Comparison of ENCODE assay signal across 27 mouse cellular contexts in the genomic region with DNA sequence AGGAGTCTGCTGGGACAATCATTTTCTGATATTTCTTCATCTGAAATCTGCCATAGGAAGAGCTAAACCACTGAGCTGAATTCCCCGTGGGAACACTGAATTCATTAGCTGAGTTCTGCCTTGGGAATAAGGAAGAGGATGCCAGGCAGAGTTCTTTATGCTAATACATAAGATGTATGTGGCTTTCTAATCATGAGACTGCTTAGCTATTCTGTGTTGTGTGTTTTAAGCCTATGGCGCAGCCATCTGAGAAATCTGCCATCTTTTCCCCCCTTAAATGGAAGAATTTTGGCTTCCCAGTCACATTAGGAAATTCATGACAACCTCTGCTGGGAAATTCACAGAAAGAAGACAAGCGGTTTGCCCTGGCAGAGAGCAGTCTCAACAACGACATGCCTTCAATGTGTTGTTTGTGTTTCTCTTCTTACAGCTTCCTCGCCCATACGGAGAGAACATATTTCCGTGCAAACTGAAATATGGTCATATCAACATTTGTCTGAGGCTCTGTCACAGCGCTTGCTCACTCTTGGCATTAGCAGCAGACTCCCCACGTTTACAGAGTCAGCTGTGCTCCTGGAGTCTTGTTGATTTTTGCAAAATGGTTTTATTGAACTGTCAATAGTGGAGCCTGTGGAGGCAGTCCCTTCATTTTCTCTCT. TPM values are rescaled to one million over a fixed set of nuclear protein-coding genes. Genes with fewer than 3 reads are reported as not detected.
A peak's percentile ranks its signal among the peaks of the same experiment; 100 is the strongest.
DNase-seq lines count a peak whose midpoint lies in the region; ATAC-seq and TF ChIP-seq lines count a peak whose summit lies in the region.
"Had no signal": no experiment of that assay in that cellular context is flagged by ENCODE, and none has a peak within 500 bp of the region (broad histone marks: within the 10 kb centered on the region; RNA-seq: fewer than 3 reads in every experiment).

No protein-coding gene starts in this region.

- no peak overlapping the region for H3K4me3 ChIP-seq in lung, embryonic 15.5 days
- H3K4me3 ChIP-seq in gastrocnemius, adult 2 months: no peak overlapping the region
- no peak overlapping the region for H3K4me3 ChIP-seq in limb, embryonic 10.5 days
- H3K4me3 ChIP-seq: embryonic facial prominence, embryonic 10.5 days; heart, embryonic 13.5 days; limb, embryonic 12.5 days; stomach, embryonic 15.5 days had no signal

- H3K4me1 ChIP-seq in lung, embryonic 15.5 days: 0 out of 2 replicates have a peak, but pooled peaks cover 10% of the 10 kb centered on the region
- peaks cover 2% of the 10 kb centered on the region; the same call in 1 of the 2 replicates for H3K4me1 ChIP-seq in limb, embryonic 10.5 days
- H3K4me1 ChIP-seq: heart, embryonic 13.5 days; limb, embryonic 12.5 days; stomach, embryonic 15.5 days had no signal

- H3K9me3 ChIP-seq in lung, embryonic 15.5 days: no peaks in the 10 kb centered on the region
- H3K9me3 ChIP-seq in limb, embryonic 10.5 days (replicated peaks): no peaks in the 10 kb centered on the region
- H3K9me3 ChIP-seq: embryonic facial prominence, embryonic 10.5 days; heart, embryonic 13.5 days; limb, embryonic 12.5 days; stomach, embryonic 15.5 days had no signal

- ATAC-seq in lung, embryonic 15.5 days (ENCODE audit: borderline replicate concordance, extremely low read depth, low FRiP score, low TSS enrichment): no peak
- ATAC-seq: activated CD4-positive, CD25-positive, alpha-beta regulatory T cell, adult 4 months; liver, postnatal 0 days; midbrain, embryonic 16.5 days had no signal

- H3K27me3 ChIP-seq in lung, embryonic 15.5 days: peaks cover 4% of the 10 kb centered on the region; the same call in 1 of the 2 replicates
- 0 out of 2 replicates have a peak, but pooled peaks cover 8% of the 10 kb centered on the region for H3K27me3 ChIP-seq in limb, embryonic 10.5 days (ENCODE audit: low read depth, poor library complexity, severe bottlenecking)
- H3K27me3 ChIP-seq: stomach, embryonic 15.5 days had no signal

- 36% methylated on average over 9 of the region's 9 CpGs for WGBS in lung, embryonic 15.5 days
- 74% methylated on average over 9 of the region's 9 CpGs for WGBS in limb, embryonic 10.5 days

- intact Hi-C loops in gastrocnemius, adult 2 months (cut with DNase I): no loop called here

- H3K27ac ChIP-seq in lung, embryonic 15.5 days: no peak overlapping the region
- H3K27ac ChIP-seq in gastrocnemius, adult 2 months: no peak overlapping the region
- no peak overlapping the region for H3K27ac ChIP-seq in limb, embryonic 10.5 days
- H3K27ac ChIP-seq: embryonic facial prominence, embryonic 10.5 days; heart, embryonic 13.5 days; kidney, postnatal 0 days; limb, embryonic 12.5 days; macrophage; stomach, embryonic 15.5 days had no signal

- 0 out of 2 replicates have a peak overlapping the region, but pooled peaks have one; percentile 10 for H3K4me2 ChIP-seq in lung, embryonic 15.5 days
- H3K4me2 ChIP-seq: heart, embryonic 13.5 days; limb, embryonic 12.5 days; liver, embryonic 11.5 days; stomach, embryonic 15.5 days had no signal

- no peaks in the 10 kb centered on the region for H3K36me3 ChIP-seq in lung, embryonic 15.5 days
- H3K36me3 ChIP-seq in limb, embryonic 10.5 days: no peaks in the 10 kb centered on the region
- H3K36me3 ChIP-seq: embryonic facial prominence, embryonic 10.5 days; heart, embryonic 13.5 days; limb, embryonic 12.5 days; stomach, embryonic 15.5 days had no signal

- no peak for TF ChIP-seq CTCF in gastrocnemius, adult 2 months (IDR thresholded peaks at IDR 0.05)

- no peak for DNase-seq in lung, postnatal 10 days
- peak; percentile 86 for DNase-seq in brain, embryonic 18.5 days (ENCODE audit: low read depth, low spot score)
- peak; percentile 28 for DNase-seq in layer of hippocampus, adult 11-12 months (ENCODE audit: low spot score)
- DNase-seq in layer of hippocampus, postnatal 10 days (ENCODE audit: low spot score in 2 of 2): peak; percentile 12 to 28
- DNase-seq in gastrocnemius, adult 2 months: no peak
- DNase-seq in limb, embryonic 10.5 days (ENCODE audit: low spot score): no peak
- DNase-seq: adrenal gland, postnatal 10 days; cerebellum, adult 9-11 months; gastrocnemius, postnatal 25 days; heart, adult 18-20 months; heart, postnatal 14 days; kidney, adult 18-20 months; liver, postnatal 0 days; thymus, adult 18-20 months had no signal

- H3K9ac ChIP-seq in lung, embryonic 15.5 days: no peak overlapping the region
- H3K9ac ChIP-seq: heart, embryonic 13.5 days; limb, embryonic 12.5 days; liver, postnatal 0 days; stomach, embryonic 15.5 days had no signal

RNA-seq across cellular contexts. Expression of gene Eomes, which starts 22.7 kb away (rescaled TPM):
- 0.08 TPM in 1 of 2 replicates, not detected in the other for polyA plus RNA-seq in lung, embryonic 15.5 days (2015; fragmentation: Nextera tagmentation; extraction: Ambion mirVana)
- total RNA-seq in layer of hippocampus, postnatal 10 days (2021): 1 to 10 TPM; 5.2 to 6.1 TPM
- total RNA-seq in gastrocnemius, adult 2 months (2021): not detected
- polyA plus RNA-seq in limb, embryonic 10.5 days (2016; fragmentation: Nextera tagmentation; extraction: Ambion mirVana): 0.05 TPM in 1 of 2 replicates, not detected in the other
- total RNA-seq: common myeloid progenitor, adult 5-6 weeks; gastrocnemius, postnatal 25 days; heart, postnatal 14 days; MEL had no signal
- polyA plus RNA-seq: heart, embryonic 13.5 days; kidney, postnatal 0 days; liver, embryonic 11.5 days; liver, postnatal 0 days; macrophage; neural tube, embryonic 14.5 days had no signal

RNA-seq across cellular contexts. Expression of gene Golga4, which starts 50.8 kb away (rescaled TPM):
- polyA plus RNA-seq in lung, embryonic 15.5 days (2015; fragmentation: Nextera tagmentation; extraction: Ambion mirVana): 39.2 and 43.5 TPM in 2 replicates
- 10 to 100 TPM; 67.3 to 76.7 TPM for total RNA-seq in layer of hippocampus, postnatal 10 days (2021)
- total RNA-seq in gastrocnemius, adult 2 months (2021): 100 to 1,000 TPM; 397 to 426 TPM
- 36.8 and 49.6 TPM in 2 replicates for polyA plus RNA-seq in limb, embryonic 10.5 days (2016; fragmentation: Nextera tagmentation; extraction: Ambion mirVana)

Comparison
In these comparisons a context has a peak if more than half of its experiments do, and no peak if none do; other contexts are left out.
1. DNase-seq: peak in brain, embryonic 18.5 days (single experiment), layer of hippocampus, adult 11-12 months (single experiment) and layer of hippocampus, postnatal 10 days (2 of 2); none in lung, postnatal 10 days (single experiment), gastrocnemius, adult 2 months (single experiment) and limb, embryonic 10.5 days (single experiment).
2. RNA of gene Eomes, which starts 22.7 kb away (total RNA-seq): 5.2 to 6.1 TPM in layer of hippocampus, postnatal 10 days; not detected in gastrocnemius, adult 2 months; every median in the first group is over 4 times any median in the second.
3. RNA of gene Golga4, which starts 50.8 kb away (total RNA-seq): 397 to 426 TPM in gastrocnemius, adult 2 months; 67.3 to 76.7 TPM in layer of hippocampus, postnatal 10 days; every median in the first group is over 4 times any median in the second.